Mouse (Mus musculus): Measurements from ENCODE around the gene Oas3.

GRCm38 (mm10) chr5:120704421-120704820, 73.0 kb downstream of the Oas3 start:
- TF ChIP-seq POLR2A (IDR thresholded peaks at IDR 0.05; ENCODE audit: borderline replicate concordance, insufficient read depth, low read length): no peak
- no peak for TF ChIP-seq CTCF (IDR thresholded peaks at IDR 0.05; ENCODE audit: borderline replicate concordance, insufficient read depth, low read depth, low read length)
